Mouse (Mus musculus) mouse trophoblast stem cell (cell line): ENCODE results near the gene Txnip.

Experiments
- in situ Hi-C, 2 experiments: fragments of 300-500 bp; cut with MseI, MboI; formaldehyde crosslinking; loops; 2 replicates in 1 of 2; 3 replicates in 1 of 2; pipeline ENCODE4 v1.15.1; 2025

The Txnip gene

DNA sequence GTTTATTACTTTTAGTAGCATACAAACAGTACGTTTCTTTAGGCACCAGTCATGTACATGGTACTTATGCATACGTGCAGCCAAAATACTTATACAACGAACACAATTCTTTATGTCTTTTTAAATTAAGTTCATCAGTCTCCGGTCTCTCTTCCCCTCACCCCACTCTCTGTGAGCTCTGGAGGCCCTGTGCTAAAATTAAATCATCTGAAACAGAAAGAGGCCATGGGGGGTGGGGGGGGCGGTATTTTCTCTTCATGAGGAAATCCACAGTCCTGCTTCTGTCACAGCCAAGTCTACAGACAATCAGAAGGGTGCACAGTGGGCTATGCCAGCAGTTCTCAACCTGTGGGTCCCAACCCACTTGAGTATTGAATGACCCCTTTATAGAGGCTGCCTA lies 8.4 kb upstream of the Txnip start:
- in situ Hi-C loops = loop anchor here (5.0 to 10.0 kb wide), 2 partner anchors 33 to 95 kb away; partner anchors contain the start of gene Itga10 (in 1 of the 2)

DNA sequence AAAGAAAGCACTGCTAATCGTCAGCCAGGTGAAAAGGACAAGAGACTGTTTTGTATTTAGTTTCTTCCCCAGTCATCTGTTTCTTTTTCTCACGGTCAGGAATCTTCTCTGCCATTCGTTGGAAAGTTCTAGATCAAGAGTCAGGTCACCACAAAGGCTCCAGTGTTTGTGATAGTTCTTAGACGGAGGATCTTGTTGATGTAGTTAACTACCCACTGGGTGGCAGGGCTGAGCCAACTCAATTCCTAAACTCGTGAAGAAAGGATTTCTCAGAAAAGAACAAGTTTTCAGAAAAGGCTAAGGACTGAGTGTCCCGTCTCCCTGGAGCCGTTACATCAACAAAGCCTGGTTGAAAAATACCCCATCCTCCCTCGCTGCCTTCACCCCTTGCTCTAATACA lies 6.6 kb upstream of the Txnip start:
- in situ Hi-C loops = no loop called here

DNA sequence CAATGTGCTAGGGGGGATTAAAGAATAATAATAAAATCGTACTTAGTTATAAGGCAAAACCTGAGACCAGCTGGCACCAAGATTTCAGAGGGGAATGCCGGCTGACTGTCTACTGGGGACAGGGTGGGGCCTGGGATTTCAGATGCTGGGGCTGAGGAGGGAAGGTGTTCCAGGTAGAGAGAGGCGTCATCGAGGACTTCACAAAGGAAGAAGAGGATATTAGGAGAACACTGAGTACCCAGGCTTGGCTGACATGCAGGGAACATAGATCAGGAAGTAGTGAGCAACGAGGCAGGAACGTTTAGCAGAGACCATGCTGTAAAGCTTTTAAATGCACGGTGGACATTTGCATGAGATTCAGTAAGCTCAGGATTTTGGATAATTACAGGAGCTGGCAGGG lies 5.9 kb upstream of the Txnip start:
- in situ Hi-C loops = no loop called here

DNA sequence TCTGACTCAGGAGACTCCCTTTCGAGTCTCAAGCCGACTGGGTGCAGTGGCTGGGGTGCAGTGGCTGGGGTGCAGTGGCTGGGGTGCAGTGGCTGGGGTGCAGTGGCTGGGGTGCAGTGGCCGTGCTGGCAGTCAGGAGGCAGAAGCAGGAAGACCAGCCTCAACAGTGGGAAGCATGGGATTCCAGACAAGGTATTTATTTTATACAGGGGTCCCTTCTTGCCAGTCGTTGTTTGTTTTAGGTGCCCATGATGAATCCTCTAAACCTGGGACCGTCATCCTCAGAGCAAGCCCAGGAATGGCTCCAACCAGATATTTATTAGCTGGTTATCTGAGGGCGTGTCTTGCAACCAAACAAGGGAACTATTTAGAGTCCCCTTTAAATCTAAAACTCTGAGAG lies 4.2 kb upstream of the Txnip start:
- in situ Hi-C loops = no loop called here

DNA sequence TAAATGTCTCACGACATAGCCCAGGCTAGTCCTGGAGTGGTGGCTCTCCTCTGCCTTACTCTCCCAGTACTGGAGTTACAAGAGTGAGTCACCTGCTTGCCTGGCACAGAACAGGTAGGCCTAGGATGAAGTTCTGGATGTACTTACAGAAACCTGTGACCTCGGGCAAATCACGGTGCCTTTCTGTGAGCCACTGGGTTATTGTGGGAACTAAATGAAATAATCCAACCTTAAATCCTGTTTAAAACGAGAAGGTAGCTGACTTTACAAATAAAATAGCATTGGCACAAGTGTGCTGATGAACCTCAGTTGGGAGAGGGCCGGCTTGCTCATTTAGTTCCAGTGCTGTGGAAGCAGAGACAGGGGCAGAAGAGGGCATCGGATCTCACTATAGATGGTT lies 3.5 kb upstream of the Txnip start:
- in situ Hi-C loops = no loop called here

DNA sequence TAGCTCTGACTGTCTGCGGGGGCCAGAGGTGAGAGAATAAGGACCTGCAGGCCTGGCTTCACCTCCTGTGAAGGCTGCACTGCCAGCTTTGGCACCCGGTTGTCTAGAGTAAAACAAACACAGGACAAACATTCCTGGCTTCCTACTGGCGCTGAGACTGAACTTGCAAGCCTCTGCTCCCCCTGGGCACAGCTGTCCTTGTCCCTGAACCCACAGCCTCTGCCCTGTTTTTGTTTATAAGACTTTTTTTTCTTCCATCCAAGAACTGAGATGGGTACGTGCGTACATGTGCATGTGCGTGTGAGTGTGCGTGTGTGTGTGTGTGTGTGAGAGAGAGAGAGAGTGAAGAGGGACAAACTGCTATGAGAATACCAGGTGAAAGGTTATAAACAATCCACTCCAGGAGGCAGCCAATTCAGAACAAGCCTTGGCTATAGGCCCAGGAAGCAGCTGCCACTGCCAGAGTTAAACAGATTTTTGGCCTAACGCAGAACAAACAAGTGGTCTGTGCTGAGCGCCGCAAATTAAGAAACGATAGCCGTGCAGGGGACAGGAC lies 2.6 kb upstream of the Txnip start:
- in situ Hi-C loops = no loop called here

DNA sequence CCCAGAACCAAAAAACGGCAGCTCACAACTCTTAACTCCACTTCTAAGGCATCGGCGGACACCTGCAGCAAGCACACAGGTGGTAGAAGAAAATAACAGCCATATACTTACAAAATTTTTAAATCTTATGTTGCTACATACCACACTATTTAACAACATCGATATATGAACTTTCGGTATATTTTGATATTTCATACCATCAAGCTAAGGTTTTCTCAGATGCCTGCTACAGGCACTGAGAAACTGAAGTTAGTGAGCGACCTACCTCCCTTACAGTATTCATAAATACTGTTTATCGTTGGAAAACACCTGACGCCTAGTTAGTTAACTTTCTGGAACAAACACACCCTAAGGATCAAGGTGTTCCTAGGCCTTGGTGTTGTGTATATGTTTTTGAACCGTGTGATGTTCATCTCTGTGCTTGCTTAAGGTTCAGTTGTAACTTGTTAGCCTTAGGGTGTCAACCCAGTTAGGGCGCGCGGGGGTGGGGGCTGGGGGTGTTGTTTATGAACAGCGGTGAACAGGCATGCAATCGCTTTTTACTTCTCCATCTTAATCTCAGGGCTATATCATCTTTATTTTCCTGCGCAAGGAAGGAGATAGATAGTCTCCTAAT lies 1.6 kb upstream of the Txnip start:
- in situ Hi-C loops = no loop called here

DNA sequence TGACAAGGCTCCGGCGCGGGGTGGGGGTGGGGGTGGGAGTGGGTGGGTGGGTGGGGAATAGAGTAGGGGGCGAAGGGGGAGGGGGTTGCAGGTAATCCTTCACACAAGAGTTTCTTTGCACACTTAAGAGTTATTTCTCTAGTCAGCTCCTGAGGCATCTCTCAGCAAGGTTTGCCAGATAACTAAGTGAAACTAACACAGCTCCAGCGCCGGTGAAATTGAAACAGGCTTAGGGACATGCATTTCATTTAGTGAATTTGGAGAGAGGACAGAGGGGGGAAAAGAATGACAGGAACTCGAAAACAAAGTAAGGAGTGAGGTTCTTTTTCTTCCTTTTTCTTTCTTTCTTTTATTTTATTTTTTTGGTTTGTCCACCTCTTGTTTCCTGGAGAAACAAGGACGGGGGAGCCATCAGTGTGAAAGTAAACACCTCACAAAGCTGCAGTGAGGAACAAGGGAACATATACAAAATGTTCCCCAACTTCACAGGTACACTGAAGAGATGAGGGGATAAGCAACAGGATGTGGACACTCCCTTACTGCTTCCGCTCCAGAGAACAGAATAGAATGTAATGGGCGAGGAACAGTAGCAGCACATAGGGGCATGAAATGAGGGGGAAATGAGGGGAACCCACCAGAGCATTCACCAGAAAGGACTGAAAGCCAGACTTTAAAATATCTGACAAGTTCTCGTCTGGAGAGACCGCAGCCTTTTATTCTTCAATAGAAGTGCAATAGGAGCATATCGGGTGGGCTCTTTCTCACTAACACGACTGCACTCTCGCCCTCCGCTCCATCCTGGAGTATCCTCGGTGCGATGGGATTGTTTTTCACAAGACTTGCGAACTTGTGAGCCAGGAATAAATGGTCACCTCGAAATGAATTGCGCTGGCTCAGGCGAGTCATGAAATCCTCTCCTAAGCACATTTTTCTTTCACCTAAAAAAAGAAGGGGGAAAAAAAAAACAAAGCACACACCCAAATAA lies 814 bp upstream of the Txnip start:
- in situ Hi-C loops = no loop called here

DNA sequence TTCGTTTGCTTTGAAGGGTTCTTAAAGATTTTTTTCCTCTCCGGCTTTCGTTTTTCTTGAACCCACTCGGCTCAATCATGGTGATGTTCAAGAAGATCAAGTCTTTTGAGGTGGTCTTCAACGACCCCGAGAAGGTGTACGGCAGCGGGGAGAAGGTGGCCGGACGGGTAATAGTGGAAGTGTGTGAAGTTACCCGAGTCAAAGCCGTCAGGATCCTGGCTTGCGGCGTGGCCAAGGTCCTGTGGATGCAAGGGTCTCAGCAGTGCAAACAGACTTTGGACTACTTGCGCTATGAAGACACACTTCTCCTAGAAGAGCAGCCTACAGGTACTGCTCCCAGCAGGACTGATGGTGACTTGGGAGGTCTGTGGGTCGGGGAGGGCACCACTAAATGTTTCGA lies 402 bp downstream of the Txnip start:
- in situ Hi-C loops = no loop called here

DNA sequence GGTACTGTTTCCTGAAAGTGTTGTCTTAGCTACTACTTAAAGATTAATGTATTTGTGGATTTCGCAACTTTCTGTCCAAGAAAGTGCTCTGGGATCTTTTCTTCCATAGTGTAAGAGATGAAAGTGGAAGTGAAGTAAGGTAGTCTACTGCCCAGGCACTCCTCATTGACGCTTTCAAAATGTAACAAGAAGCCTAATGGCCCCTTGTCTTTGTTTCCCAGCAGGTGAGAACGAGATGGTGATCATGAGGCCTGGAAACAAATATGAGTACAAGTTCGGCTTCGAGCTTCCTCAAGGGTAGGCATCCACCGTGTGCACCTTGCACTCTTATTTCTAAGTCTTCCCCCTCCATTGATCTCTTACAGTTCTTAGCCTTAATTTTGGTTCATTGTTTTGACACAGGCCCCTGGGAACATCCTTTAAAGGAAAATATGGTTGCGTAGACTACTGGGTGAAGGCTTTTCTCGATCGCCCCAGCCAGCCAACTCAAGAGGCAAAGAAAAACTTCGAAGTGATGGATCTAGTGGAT lies 975 bp downstream of the Txnip start:
- in situ Hi-C loops = no loop called here

DNA sequence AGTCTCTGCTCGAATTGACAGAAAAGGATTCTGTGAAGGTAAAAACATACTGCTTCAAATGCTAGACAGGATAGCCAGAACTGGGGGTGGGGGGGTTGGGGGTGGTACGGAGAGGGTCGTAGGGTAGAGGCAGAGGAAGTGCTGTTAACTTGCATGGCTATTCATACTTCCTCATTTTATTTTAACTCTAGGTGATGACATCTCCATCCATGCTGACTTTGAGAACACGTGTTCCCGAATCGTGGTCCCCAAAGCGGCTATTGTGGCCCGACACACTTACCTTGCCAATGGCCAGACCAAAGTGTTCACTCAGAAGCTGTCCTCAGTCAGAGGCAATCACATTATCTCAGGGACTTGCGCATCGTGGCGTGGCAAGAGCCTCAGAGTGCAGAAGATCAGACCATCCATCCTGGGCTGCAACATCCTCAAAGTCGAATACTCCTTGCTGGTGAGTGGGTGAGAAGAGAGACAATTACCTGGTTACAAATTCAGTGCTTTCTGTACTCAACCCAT lies 1.7 kb downstream of the Txnip start:
- in situ Hi-C loops = no loop called here

DNA sequence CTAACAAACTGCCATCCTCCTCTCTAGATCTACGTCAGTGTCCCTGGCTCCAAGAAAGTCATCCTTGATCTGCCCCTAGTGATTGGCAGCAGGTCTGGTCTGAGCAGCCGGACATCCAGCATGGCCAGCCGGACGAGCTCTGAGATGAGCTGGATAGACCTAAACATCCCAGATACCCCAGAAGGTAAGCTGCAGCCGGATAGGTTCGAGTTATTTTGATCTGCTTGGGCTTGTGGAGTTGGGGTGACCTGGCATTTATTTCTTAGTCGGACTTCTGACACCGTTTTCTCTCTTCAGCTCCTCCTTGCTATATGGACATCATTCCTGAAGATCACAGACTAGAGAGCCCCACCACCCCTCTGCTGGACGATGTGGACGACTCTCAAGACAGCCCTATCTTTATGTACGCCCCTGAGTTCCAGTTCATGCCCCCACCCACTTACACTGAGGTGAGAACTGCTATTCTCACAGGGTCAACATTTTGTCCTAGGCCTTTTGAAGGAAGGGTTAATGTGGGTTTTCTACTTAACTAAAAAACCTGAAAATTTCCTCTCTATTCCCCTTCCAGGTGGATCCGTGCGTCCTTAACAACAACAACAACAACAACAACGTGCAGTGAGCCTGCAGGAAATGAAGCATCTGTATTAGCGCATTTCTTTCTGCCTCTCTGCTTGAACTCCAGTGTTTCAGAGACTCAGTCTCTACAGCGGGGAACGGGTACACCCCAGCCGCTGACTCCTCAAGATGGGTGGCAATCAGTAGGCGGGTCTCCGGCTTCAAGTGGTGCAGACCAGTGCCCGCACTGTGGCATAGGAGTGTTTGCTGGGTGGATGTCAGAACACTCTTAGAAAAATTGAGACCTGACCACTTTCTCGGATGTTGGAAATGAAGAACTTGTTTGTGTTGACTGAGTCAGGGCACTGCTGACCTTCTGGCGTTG lies 2.4 kb downstream of the Txnip start:
- in situ Hi-C loops = no loop called here

DNA sequence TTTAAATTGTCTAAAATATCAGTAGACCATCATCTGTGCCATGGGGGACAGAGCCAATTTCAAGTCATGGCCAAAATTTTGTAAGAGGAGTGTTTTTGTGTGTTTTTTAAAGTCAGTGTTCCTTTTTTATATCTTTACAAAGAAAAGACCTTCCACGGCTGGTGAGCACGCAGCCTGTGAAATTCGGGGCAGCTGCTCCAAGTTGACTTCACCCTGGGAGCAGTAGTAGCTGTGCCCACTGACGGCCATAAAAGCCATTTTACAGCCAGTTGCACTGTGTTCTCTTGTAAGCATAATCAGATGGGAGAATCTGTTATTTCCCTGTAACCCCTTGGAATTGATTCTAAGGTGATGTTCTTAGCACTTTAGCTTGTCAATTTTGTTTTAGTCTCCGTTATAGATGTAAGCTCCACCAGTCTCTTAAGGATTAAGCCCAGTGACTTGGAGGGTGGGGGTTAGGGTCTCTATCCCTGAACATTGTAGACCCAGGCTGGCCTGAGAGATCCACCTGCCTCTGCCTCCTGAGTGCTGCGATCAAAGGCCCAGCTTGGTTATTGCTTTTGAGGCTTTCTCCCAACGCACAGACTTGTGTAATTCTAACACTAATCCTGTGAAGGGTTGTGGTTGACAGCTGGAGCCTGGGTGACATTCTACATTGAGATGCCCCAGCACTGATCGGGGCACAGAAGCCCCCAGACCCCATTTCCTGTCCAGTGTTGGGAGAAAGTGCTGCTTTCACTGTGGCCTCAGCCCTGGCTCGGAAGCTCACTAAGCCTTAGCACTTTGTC lies 3.3 kb downstream of the Txnip start:
- in situ Hi-C loops = no loop called here

DNA sequence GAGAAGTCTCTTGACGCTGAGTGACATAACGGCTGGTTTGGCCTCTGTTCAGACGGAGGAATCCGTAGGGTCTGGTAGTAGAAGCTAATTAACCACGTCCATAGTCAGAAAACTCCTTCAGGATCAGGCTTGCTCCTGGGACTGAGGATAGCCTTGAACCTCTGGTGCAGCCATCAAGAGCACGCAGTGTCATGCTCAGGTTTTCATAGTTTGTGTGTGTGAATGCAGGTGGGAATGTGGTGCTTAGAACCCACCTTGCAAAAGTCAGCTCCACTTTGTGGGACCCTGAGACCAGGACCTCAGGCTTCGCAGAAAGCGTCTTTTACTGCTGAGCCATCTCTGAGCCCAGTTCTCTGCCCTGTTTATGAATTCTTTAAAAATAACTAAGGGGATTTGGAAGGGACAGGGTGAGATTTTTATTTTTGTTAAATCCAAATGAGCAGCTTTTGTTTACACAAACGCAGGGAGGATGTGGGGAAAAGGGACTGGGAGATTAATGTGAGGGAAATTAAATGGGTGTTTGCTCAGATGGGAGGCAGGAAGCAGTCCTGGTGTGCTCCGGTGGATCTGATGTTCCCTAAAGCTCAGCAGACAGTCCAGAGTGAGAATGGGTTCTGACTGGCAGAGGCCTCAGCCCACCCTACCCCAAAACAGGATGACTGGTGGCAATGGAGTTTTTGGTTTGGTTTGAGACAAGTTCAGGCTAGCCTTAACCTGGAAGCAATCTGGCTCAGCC lies 4.4 kb downstream of the Txnip start:
- in situ Hi-C loops = no loop called here

DNA sequence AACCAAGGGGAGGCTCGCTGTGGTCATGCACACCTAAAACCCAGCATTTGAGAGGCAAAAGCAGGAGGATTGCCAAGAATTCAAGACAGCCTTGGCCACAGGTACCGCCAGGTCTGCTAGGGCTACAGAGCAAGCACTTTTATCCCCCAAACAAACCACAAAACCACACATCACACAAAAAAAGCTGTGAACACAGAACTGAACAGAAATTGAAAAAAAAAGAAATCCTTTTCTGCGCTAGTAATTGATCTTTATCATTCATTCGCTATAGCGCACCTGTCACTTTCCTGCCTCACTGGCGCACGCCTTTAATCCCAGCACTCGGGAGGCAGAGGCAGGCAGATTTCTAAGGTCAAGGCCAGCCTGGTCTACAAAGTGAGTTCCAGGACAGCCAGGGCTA lies 5.5 kb downstream of the Txnip start:
- in situ Hi-C loops = no loop called here

DNA sequence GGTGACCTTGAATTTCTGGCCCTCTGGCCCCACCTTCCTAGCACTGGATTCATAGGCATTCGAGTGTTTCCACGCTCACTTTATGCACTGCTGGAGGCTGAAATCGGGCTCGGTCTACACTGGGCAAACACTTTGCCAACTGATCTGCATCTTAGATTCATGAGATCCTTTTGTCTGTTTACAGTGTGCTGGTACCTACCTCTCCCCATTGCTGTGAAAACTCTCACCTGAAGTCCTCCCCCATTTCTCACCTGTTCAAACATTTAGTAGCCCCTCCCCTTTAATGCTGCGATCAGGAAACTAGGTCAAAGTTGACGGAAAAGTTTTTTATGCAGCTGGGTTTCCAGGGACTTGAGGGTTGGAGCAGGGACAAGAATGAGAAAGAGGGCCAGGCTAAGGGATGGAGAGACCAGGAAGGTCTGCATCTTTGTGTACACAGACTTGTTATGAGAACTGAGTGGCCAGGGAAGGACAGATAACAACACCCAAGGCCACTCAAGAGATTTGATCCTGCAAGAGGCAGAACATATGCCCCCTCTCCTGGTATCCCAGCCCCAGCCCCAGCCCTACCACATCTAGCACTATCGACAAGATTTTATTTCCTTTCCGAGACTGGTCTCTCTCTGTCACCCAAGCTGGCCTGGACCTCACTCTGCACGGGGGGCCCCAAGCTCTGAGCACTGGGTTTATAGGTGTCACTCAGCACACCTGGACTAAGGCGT lies 6.3 kb downstream of the Txnip start:
- in situ Hi-C loops = no loop called here

DNA sequence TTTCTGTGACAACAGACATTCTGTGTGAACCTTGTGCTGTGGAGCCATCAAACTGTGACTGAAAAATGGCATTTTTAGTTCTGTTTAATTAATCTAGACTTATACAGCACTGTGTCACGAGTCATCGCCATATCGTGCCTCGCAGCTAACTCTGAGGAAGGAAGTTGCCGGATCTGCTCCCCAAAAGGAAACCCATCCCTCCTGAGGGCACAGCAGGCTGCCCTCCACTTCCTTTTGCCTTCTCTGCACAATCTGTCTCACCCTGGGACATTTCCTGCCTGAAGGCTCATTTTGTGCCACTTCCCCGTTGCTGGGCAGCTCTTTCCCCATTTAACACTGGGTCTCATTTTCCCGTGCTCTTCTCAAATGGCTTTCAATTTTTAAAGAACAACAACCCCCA lies 6.9 kb downstream of the Txnip start:
- in situ Hi-C loops = no loop called here

DNA sequence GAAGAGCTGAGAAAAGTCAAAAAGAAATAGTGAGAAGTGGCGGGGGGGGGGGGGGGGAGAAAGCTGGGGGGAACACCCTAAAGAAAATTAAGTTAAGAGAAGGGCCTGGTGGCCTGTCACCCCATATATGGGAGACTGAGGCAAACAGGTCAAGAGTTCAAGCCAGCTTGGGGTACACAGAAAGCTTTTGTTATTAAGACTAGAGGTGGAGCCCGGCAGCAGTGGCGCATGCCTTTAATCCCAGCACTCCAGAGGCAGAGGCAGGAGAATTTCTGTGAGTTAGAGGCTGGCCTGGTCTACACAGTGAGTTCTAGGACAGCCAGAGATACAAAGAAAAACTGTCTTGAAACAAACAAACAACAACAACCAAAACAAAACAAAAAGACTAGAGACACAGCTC lies 7.3 kb downstream of the Txnip start:
- in situ Hi-C loops = no loop called here
